Mouse (Mus musculus): Measurements from ENCODE around the gene Dennd4a. TPM values are rescaled to one million over a fixed set of nuclear protein-coding genes. Genes with fewer than 3 reads are reported as not detected.

Gene Dennd4a
- polyA plus RNA-seq (2012; rRNA removed; ENCODE audit: low replicate concordance), result 14.4 and 14.6 TPM in 2 replicates

DNA sequence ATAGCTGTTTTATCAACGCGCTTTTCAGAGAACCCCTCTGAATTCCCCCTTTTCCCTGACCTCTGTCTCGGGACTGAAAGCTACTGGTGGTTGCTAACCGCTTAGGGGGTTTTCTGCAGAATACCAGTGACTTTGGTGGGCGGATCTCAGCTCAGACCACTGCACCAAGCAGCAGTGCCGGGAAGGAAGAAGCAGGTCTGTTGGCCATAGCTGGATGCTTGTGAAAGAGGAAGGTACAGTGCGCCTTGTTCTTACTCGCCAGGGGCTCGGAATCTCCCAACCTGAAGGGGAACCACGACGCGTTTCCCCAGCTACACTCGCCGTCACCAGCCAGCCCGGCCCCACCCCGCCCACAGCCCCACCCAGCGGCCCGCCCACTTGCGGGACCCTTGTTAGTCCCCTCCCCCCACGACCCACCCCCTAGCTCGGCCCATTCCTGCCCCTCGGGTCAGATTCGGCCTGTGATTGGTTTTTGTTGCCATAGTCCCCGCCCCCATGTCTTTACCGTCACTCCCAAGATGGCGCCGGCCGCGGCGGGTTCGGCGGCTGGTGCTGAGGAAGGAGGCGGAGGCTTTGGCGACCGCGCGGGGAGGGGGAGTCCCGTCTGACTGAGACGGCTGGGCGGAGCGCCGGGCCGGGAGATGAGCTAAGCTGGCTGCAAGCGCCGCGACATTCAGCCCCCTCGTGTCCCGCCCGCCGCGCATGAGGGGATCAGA is at the start of gene Dennd4a:
TSS of gene Dennd4a (plus strand) at position 519 of the 716 bp plus-strand sequence.

DNA sequence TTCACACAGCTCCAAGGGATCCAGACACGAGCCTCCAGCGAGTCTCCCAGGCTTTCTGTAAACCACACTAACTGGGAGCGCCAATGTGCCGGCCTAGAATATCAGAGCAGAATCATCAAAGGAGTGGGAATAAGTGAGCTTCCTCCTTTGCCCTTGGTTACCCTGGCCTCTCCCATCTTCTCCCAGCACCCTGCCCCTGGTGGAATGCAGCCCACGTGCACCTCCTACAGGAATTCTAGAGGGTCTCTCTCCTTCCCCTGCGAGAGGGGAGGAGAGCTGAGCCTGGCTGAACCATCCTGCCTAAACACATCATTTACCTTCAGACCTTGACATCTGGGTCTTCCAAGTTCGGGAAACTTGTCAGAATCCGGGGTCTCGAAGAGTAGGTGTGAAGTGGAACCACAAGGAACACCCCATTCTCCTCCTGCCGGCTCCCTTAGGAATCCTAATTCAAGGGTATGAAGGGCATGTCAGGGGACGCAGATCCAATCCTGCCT is 140.1 kb downstream of the Dennd4a start, which contains the start of gene Slc24a1:
TSS of gene Slc24a1 (minus strand) at position 447 of the 497 bp plus-strand sequence.

DNA sequence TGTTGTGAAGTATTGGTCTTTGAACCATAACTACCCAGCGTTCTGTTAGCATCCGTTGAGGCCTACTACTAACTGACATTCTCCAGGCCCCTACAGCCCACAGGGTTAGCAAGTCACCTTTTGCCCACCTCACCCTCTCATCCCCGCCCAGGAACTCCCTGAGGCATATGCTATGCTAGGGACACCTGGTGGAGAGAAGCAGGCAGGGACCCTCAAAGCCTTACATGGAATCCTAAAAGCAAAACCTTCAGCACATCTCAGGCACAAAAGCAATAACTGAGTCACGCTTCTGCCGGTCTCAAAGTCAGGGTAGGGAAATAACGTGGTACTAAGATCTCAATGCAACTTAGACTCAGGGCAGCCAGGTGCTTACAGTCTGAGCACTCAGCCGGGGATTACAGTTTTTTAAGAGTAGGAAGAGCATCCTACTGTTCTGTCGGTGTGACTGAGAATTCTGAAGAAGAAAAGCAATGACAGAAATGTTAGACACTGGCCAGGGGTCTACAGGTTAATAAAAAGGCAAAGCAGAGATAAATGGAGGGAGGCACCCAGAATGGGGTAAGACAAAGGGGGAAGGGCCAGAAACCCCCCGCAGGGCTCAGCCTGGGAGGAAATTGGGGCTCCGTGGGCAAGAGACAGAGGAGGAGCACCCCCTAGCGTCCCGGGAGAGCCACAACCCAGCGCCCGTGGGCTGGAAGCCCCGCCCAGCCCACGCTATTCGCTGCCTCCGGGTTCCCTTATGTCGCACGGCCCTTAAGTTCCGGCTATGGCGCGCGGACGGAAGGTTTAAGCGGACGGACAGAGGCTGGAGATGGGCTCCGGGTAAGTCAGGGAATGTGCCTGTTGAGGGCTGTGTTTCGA is 149.2 kb downstream of the Dennd4a start, which contains the start of gene Ints14:
TSS of gene Ints14 (plus strand) at position 789 of the 861 bp plus-strand sequence.

Other genes with a start within 250 kb of the Dennd4a start
- gene Rab11a, start 73.6 kb upstream of the Dennd4a start, polyA plus RNA-seq (2012; rRNA removed; ENCODE audit: low replicate concordance), result 119 and 122 TPM in 2 replicates
- 0.04 and 0.06 TPM in 2 replicates for gene Slc24a1, start 140.3 kb downstream of the Dennd4a start, polyA plus RNA-seq (2012; rRNA removed; ENCODE audit: low replicate concordance)
- gene Ints14, start 149.6 kb downstream of the Dennd4a start, polyA plus RNA-seq (2012; rRNA removed; ENCODE audit: low replicate concordance), result 19.2 and 23.6 TPM in 2 replicates
- gene Hacd3, start 210.4 kb downstream of the Dennd4a start, polyA plus RNA-seq (2012; rRNA removed; ENCODE audit: low replicate concordance), result 19.9 and 48.2 TPM in 2 replicates
- 43.8 and 80.3 TPM in 2 replicates for gene Dpp8, start 221.1 kb downstream of the Dennd4a start, polyA plus RNA-seq (2012; rRNA removed; ENCODE audit: low replicate concordance)

All from subcutaneous adipose tissue, adult 2 months (tissue).